Mouse (Mus musculus): ENCODE data around the gene Ube2o.

GRCm38 (mm10) chr11:116574486-116574885 lies 6.8 kb downstream of the Ube2o start:
- TF ChIP-seq CTCF (conservative IDR thresholded peaks at IDR 0.05; ENCODE audit: low read length) (no peak), POU5F1 (IDR thresholded peaks at IDR 0.05; ENCODE audit: borderline replicate concordance, low read length) (no peak)

Measured in E14TG2a.4 (cell line).